Mouse (Mus musculus) heart, postnatal 0 days (tissue): ENCODE data around the gene Cnih1.

ENCODE experiments used
- CTCF ChIP-seq: IDR thresholded peaks from 2 replicates; pipeline ENCODE4 v1.5.1; 2016; ENCODE audit warnings: antibody characterized with exemption, control low read depth, low read depth
- EP300 ChIP-seq: IDR thresholded peaks from 2 replicates; pipeline ENCODE4 v1.6.1; 2016; ENCODE audit warnings: antibody characterized with exemption, low read depth

DNA sequence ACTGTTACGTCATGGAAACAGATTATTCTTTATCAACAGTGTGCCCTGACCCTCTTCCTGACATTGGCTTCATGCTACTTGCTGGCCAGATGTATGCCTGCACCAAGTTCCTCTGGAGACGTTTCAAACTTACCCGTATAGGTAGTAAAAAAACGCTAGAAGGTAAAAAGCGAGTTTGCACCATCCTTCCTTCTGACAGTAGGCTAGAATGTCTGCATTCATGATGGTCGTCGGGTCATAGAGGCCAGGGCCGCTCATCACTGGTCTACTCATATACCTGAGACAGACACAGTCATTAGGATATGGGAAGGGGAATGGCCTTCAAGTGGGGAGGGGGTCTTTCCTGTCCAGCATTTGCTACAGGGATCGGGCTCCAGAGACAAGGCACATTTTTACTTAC is 9.5 kb downstream of the Cnih1 start:
- TF ChIP-seq CTCF (no peak), EP300 (no peak)
